In genomic region chr3:70406571-70406970, GRCm38 (mm10) we compare ENCODE assay signal across 11 mouse cellular contexts.
DNase-seq lines count a peak whose midpoint lies in the region; ATAC-seq lines count a peak whose summit lies in the region.
"Had no signal": no experiment of that assay in that cellular context is flagged by ENCODE, and none has a peak within 500 bp of the region (broad histone marks: within the 10 kb centered on the region; RNA-seq: fewer than 3 reads in every experiment).

No protein-coding gene starts in this region.

- DNase-seq in cerebellum, postnatal 10 days: peak; percentile 12 to 36
- DNase-seq in cerebellum, adult 8-10 months: no peak
- peak; percentile 2 for DNase-seq in kidney, adult 9 months
- DNase-seq in kidney, adult 11 months: no peak
- DNase-seq in testis, postnatal 10 days (ENCODE audit: low spot score): peak; percentile 40
- no peak for DNase-seq in testis, postnatal 14 days (ENCODE audit: low spot score)
- no peak for DNase-seq in urinary bladder, postnatal 25 days (ENCODE audit: low spot score)
- DNase-seq: gastrocnemius, postnatal 25 days had no signal

- ATAC-seq in frontal cortex, adult (ENCODE audit: low TSS enrichment): no peak
- ATAC-seq: intestine, embryonic 16.5 days; midbrain, embryonic 16.5 days had no signal

Comparison
In these comparisons a context has a peak if more than half of its experiments do, and no peak if none do; other contexts are left out.
1. DNase-seq: peak in cerebellum, postnatal 10 days (2 of 2), kidney, adult 9 months (single experiment) and testis, postnatal 10 days (single experiment); none in cerebellum, adult 8-10 months (single experiment), kidney, adult 11 months (single experiment), testis, postnatal 14 days (single experiment) and urinary bladder, postnatal 25 days (single experiment).